Mouse (Mus musculus) olfactory bulb, adult 2 months (tissue): ENCODE data around the gene Olfr1378. TPM values are rescaled to one million over a fixed set of nuclear protein-coding genes. Genes with fewer than 3 reads are reported as not detected.

Experiments used
- H3K27ac ChIP-seq: fragments of 200-500 bp; 2 replicates; pipeline ENCODE4 v1.5.1; 2012; ENCODE audit warnings: low read depth, low read length; ENCODE audit not compliant: insufficient read depth
- H3K4me1 ChIP-seq: fragments of 200-500 bp; 2 replicates; pipeline ENCODE4 v1.6.1; 2012; ENCODE audit warnings: low read length; ENCODE audit not compliant: control insufficient read depth, insufficient read depth
- H3K4me3 ChIP-seq: fragments of 200-500 bp; 2 replicates; pipeline ENCODE4 v1.5.1; 2012; ENCODE audit warnings: mild to moderate bottlenecking, low read depth, low read length, moderate library complexity; ENCODE audit not compliant: insufficient read depth
- CTCF ChIP-seq: fragments of 200-500 bp; IDR thresholded peaks from 2 replicates; pipeline ENCODE4 v1.5.1; 2012; ENCODE audit warnings: low read depth, mild to moderate bottlenecking, low read length, moderate library complexity; ENCODE audit not compliant: insufficient read depth
- POLR2A ChIP-seq: fragments of 200-500 bp; IDR thresholded peaks from 2 replicates; pipeline ENCODE4 v1.6.1; 2012; ENCODE audit warnings: mild to moderate bottlenecking, low read depth, low read length, moderate library complexity; ENCODE audit not compliant: insufficient read depth
- WGBS: fragments of 180-500 bp; shearing (Covaris S2); methylation state at CpG from one replicate; pipeline ENCODE4 v1.1.7; 2018; 5-methylcytosine and 5-hydroxymethylcytosine counted together
- polyA plus RNA-seq: library from polyadenylated mRNA; stranded (reverse); fragments of >200 nt; gene quantifications from 2 replicates; pipeline ENCODE4 v1.2.4, GENCODE M21; 2012; ENCODE audit warnings: low replicate concordance; ENCODE audit not compliant: missing spikeins, insufficient read depth, insufficient read length

The Olfr1378 gene
- polyA plus RNA-seq = not detected in 2 replicates

GRCm38 (mm10) chr11:50966230-50966629 lies at the start of gene Olfr1378:
Gene Olfr1378, plus strand, starts transcription at chr11:50966530.
- H3K4me3 ChIP-seq = no peak within 1 kb of the TSS
- 87% methylated on average over 11 of the region's 11 CpGs for WGBS
- no peaks in the 10 kb centered on the region for H3K4me1 ChIP-seq
- no peak within 1 kb of the TSS for H3K27ac ChIP-seq
- TF ChIP-seq POLR2A = no peak
- TF ChIP-seq CTCF = no peak

- WGBS = 27% methylated on average over 14 of the region's 14 CpGs
- Histone ChIP-seq H3K27ac (no peak overlapping the region; the same call in 1 of the 2 replicates), H3K4me3 (peak overlapping the region; percentile 77), H3K4me1 (peaks cover 7% of the 10 kb centered on the region; the same call in 1 of the 2 replicates)
- TF ChIP-seq POLR2A (no peak), CTCF (no peak)
Observed at GRCm38 (mm10) chr11:50930469-50931014, 35.8 kb upstream of the Olfr1378 start.

- Histone ChIP-seq H3K4me3 (peak overlapping the region; percentile 77), H3K27ac (peak overlapping the region; percentile 81), H3K4me1 (peaks cover 7% of the 10 kb centered on the region; the same call in 1 of the 2 replicates)
- TF ChIP-seq POLR2A (no peak), CTCF (no peak)
- under 1% methylated on average over 16 of the region's 16 CpGs for WGBS
Observed at GRCm38 (mm10) chr11:50931021-50931420, 35.3 kb upstream of the Olfr1378 start.

- Histone ChIP-seq H3K4me1 (peaks cover 7% of the 10 kb centered on the region; the same call in 1 of the 2 replicates), H3K4me3 (peak within 1 kb of the TSS; percentile 77), H3K27ac (peak within 1 kb of the TSS; percentile 81)
- peak; percentile 67 for TF ChIP-seq POLR2A
- TF ChIP-seq CTCF = no peak
- WGBS = under 1% methylated on average over 18 of the region's 18 CpGs
Observed at GRCm38 (mm10) chr11:50931451-50931866, 34.9 kb upstream of the Olfr1378 start, which contains the start of gene Zfp354b. Gene Zfp354b, minus strand, starts transcription at chr11:50931633.

- Histone ChIP-seq H3K4me1 (peaks cover 7% of the 10 kb centered on the region; the same call in 1 of the 2 replicates), H3K27ac (no peak overlapping the region), H3K4me3 (no peak overlapping the region)
- 67% methylated on average over 1 of the region's 1 CpGs for WGBS
- TF ChIP-seq POLR2A = no peak
- TF ChIP-seq CTCF = no peak
Observed at GRCm38 (mm10) chr11:50932040-50932439, 34.3 kb upstream of the Olfr1378 start.

GRCm38 (mm10) chr11:50938435-50938834 lies 27.9 kb upstream of the Olfr1378 start:
- WGBS = 79% methylated on average over 8 of the region's 8 CpGs
- no peak for TF ChIP-seq POLR2A
- no peak for TF ChIP-seq CTCF
- Histone ChIP-seq H3K27ac (no peak overlapping the region), H3K4me1 (no peaks in the 10 kb centered on the region), H3K4me3 (no peak overlapping the region)

- Histone ChIP-seq H3K4me1 (no peaks in the 10 kb centered on the region), H3K27ac (no peak overlapping the region), H3K4me3 (no peak overlapping the region)
- TF ChIP-seq CTCF = no peak
- TF ChIP-seq POLR2A = no peak
- WGBS = 34% methylated on average over 14 of the region's 14 CpGs
Observed at GRCm38 (mm10) chr11:50939621-50940366, 26.5 kb upstream of the Olfr1378 start.

GRCm38 (mm10) chr11:50942386-50942785 lies 23.9 kb upstream of the Olfr1378 start:
- no peak overlapping the region for H3K4me3 ChIP-seq

GRCm38 (mm10) chr11:50943506-50943905 lies 22.8 kb upstream of the Olfr1378 start, which contains the start of gene 4933414I15Rik:
Gene 4933414I15Rik, minus strand, starts transcription at chr11:50943765.
- H3K4me3 ChIP-seq = no peak within 1 kb of the TSS

More at GRCm38 (mm10) chr11:50942386-50942785, 23.9 kb upstream of the Olfr1378 start:
- 77% methylated on average over 12 of the region's 12 CpGs for WGBS
- Histone ChIP-seq H3K4me1 (no peaks in the 10 kb centered on the region), H3K27ac (no peak overlapping the region)
- TF ChIP-seq CTCF = no peak
- TF ChIP-seq POLR2A = no peak

More at GRCm38 (mm10) chr11:50943506-50943905, 22.8 kb upstream of the Olfr1378 start, which contains the start of gene 4933414I15Rik:
- H3K4me1 ChIP-seq = no peaks in the 10 kb centered on the region
- H3K27ac ChIP-seq = no peak within 1 kb of the TSS
- TF ChIP-seq CTCF = no peak
- TF ChIP-seq POLR2A = no peak
- WGBS = 80% methylated on average over 14 of the region's 14 CpGs
